Mouse (Mus musculus) CD8-positive naive resting alpha-beta T cell, adult 2 months (primary cell): ENCODE results near the gene Tbc1d15.

Source experiments
- DNase-seq, 2 experiments: peaks; one replicate each; pipeline ENCODE4 v3.0.0; 2022; ENCODE audit warnings: low read depth in 2 of 2, low spot score in 2 of 2

The Tbc1d15 gene

DNA sequence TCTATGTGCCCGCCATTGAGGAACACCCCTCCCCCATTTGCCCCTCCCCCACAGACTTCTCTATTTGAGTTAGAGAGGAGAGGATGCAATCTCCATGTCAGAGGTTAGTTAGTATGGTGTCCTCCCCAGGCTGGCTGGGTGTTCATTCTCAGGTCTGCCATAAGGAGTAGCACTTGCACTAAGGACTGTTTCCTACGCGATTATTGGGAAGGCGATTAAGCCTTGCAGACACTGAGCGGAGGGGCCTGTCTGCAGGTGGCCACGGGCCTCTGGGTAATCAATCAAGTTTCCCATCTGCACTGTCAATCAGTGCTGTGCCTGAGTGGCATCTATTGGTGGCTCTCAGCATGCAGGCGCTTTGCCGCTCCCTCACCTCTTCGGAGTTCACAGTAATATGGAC, 81.9 kb downstream of the Tbc1d15 start:
- no peak for DNase-seq

DNA sequence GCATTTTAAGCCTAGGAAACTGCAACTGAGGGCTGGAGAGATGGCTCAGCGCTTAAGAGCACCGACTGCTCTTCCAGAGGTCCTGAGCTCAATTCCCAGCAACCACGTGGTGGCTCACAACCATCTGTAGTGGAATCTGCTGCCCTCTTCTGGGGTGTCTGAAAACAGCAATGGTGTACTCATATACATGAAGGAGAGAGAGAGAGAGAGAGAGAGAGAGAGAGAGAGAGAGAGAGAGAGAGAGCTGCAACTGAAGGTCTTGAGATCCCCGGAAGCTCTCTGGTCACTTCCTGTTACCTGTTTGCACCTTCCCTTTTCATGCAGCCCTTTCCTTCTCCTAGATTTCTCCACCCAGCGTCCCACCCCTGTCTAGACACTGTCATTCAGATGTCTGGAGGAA, 91.0 kb downstream of the Tbc1d15 start:
- DNase-seq = no peak
